Mouse (Mus musculus): Measurements from ENCODE around the gene Inpp4b. TPM values are rescaled to one million over a fixed set of nuclear protein-coding genes. Genes with fewer than 3 reads are reported as not detected.

The Inpp4b gene
- 5.5 and 6.8 TPM in 2 replicates for polyA plus RNA-seq (2015; fragmentation: Nextera tagmentation; extraction: Ambion mirVana)

GRCm38 (mm10) chr8:81342236-81342998 lies at the start of gene Inpp4b:
Inpp4b (plus strand) TSS chr8:81342556.
- Histone ChIP-seq H3K27me3 (ENCODE audit: control insufficient read depth, insufficient read depth, low read length) (no peaks in the 10 kb centered on the region), H3K9me3 (replicated peaks; ENCODE audit: control insufficient read depth, low read length) (no peaks in the 10 kb centered on the region), H3K9ac (ENCODE audit: low read length) (peak within 1 kb of the TSS; percentile 70), H3K36me3 (ENCODE audit: control insufficient read depth, insufficient read depth, low read length) (no peaks in the 10 kb centered on the region), H3K4me3 (replicated peaks; ENCODE audit: low read length) (peak within 1 kb of the TSS; percentile 63), H3K4me1 (ENCODE audit: control insufficient read depth, insufficient read depth, low read length) (peaks cover 6% of the 10 kb centered on the region; the same call in 1 of the 2 replicates), H3K27ac (ENCODE audit: low read length) (no peak within 1 kb of the TSS; the same call in 1 of the 2 replicates), H3K4me2 (ENCODE audit: low read depth, low read length) (peak within 1 kb of the TSS; percentile 98)
- WGBS: under 1% methylated on average over 45 of the region's 46 CpGs
- ATAC-seq (ENCODE audit: insufficient read depth, low FRiP score): peak; percentile 67

- Histone ChIP-seq H3K4me1 (ENCODE audit: control insufficient read depth, insufficient read depth, low read length) (no peaks in the 10 kb centered on the region), H3K4me2 (ENCODE audit: low read depth, low read length) (no peak overlapping the region), H3K27ac (ENCODE audit: low read length) (no peak overlapping the region), H3K36me3 (ENCODE audit: control insufficient read depth, insufficient read depth, low read length) (no peaks in the 10 kb centered on the region), H3K9me3 (replicated peaks; ENCODE audit: control insufficient read depth, low read length) (no peaks in the 10 kb centered on the region), H3K9ac (ENCODE audit: low read length) (no peak overlapping the region), H3K27me3 (ENCODE audit: control insufficient read depth, insufficient read depth, low read length) (no peaks in the 10 kb centered on the region), H3K4me3 (replicated peaks; ENCODE audit: low read length) (no peak overlapping the region)
- WGBS: 73% methylated on average over 2 of the region's 2 CpGs
- ATAC-seq (ENCODE audit: insufficient read depth, low FRiP score): no peak
These were observed 7.1 kb upstream of the Inpp4b start for GRCm38 (mm10) chr8:81335250-81335649.

GRCm38 (mm10) chr8:81341191-81341590 lies 1.2 kb upstream of the Inpp4b start:
- Histone ChIP-seq H3K27me3 (ENCODE audit: control insufficient read depth, insufficient read depth, low read length) (no peaks in the 10 kb centered on the region), H3K36me3 (ENCODE audit: control insufficient read depth, insufficient read depth, low read length) (no peaks in the 10 kb centered on the region), H3K9me3 (replicated peaks; ENCODE audit: control insufficient read depth, low read length) (no peaks in the 10 kb centered on the region), H3K27ac (ENCODE audit: low read length) (no peak overlapping the region), H3K4me3 (replicated peaks; ENCODE audit: low read length) (peak overlapping the region; percentile 63; the same call in 1 of the 2 replicates), H3K4me2 (ENCODE audit: low read depth, low read length) (peak overlapping the region; percentile 98), H3K4me1 (ENCODE audit: control insufficient read depth, insufficient read depth, low read length) (peaks cover 6% of the 10 kb centered on the region; the same call in 1 of the 2 replicates), H3K9ac (ENCODE audit: low read length) (no peak overlapping the region)
- 0 out of 2 replicates have a peak, but pooled peaks have one; percentile 6 for ATAC-seq (ENCODE audit: insufficient read depth, low FRiP score)
- 46% methylated on average over 5 of the region's 5 CpGs for WGBS

- peak overlapping the region; percentile 63 for H3K4me3 ChIP-seq (replicated peaks; ENCODE audit: low read length)
- H3K4me1 ChIP-seq (ENCODE audit: control insufficient read depth, insufficient read depth, low read length): peaks cover 6% of the 10 kb centered on the region; the same call in 1 of the 2 replicates
- peak overlapping the region; percentile 70 for H3K9ac ChIP-seq (ENCODE audit: low read length)
- ATAC-seq (ENCODE audit: insufficient read depth, low FRiP score): peak; percentile 78
- no peaks in the 10 kb centered on the region for H3K36me3 ChIP-seq (ENCODE audit: control insufficient read depth, insufficient read depth, low read length)
- WGBS: under 1% methylated on average over 21 of the region's 23 CpGs
- no peak overlapping the region; the same call in 1 of the 2 replicates for H3K27ac ChIP-seq (ENCODE audit: low read length)
- no peaks in the 10 kb centered on the region for H3K27me3 ChIP-seq (ENCODE audit: control insufficient read depth, insufficient read depth, low read length)
- H3K9me3 ChIP-seq (replicated peaks; ENCODE audit: control insufficient read depth, low read length): no peaks in the 10 kb centered on the region
- H3K4me2 ChIP-seq (ENCODE audit: low read depth, low read length): peak overlapping the region; percentile 98
These were observed 643 bp upstream of the Inpp4b start for GRCm38 (mm10) chr8:81341591-81342235.

GRCm38 (mm10) chr8:81342999-81343302 lies 595 bp downstream of the Inpp4b start:
- H3K27me3 ChIP-seq (ENCODE audit: control insufficient read depth, insufficient read depth, low read length): no peaks in the 10 kb centered on the region
- H3K9me3 ChIP-seq (replicated peaks; ENCODE audit: control insufficient read depth, low read length): no peaks in the 10 kb centered on the region
- peak overlapping the region; percentile 63 for H3K4me3 ChIP-seq (replicated peaks; ENCODE audit: low read length)
- H3K36me3 ChIP-seq (ENCODE audit: control insufficient read depth, insufficient read depth, low read length): no peaks in the 10 kb centered on the region
- H3K4me1 ChIP-seq (ENCODE audit: control insufficient read depth, insufficient read depth, low read length): peaks cover 6% of the 10 kb centered on the region; the same call in 1 of the 2 replicates
- WGBS: 27% methylated on average over 3 of the region's 3 CpGs
- no peak overlapping the region for H3K27ac ChIP-seq (ENCODE audit: low read length)
- peak overlapping the region; percentile 70; the same call in 1 of the 2 replicates for H3K9ac ChIP-seq (ENCODE audit: low read length)
- ATAC-seq (ENCODE audit: insufficient read depth, low FRiP score): no peak
- peak overlapping the region; percentile 98 for H3K4me2 ChIP-seq (ENCODE audit: low read depth, low read length)

- Histone ChIP-seq H3K4me1 (ENCODE audit: control insufficient read depth, insufficient read depth, low read length) (peaks cover 6% of the 10 kb centered on the region; the same call in 1 of the 2 replicates), H3K4me2 (ENCODE audit: low read depth, low read length) (no peak overlapping the region), H3K27ac (ENCODE audit: low read length) (no peak overlapping the region), H3K27me3 (ENCODE audit: control insufficient read depth, insufficient read depth, low read length) (no peaks in the 10 kb centered on the region), H3K9me3 (replicated peaks; ENCODE audit: control insufficient read depth, low read length) (no peaks in the 10 kb centered on the region), H3K9ac (ENCODE audit: low read length) (no peak overlapping the region), H3K4me3 (replicated peaks; ENCODE audit: low read length) (no peak overlapping the region), H3K36me3 (ENCODE audit: control insufficient read depth, insufficient read depth, low read length) (no peaks in the 10 kb centered on the region)
- WGBS: 73% methylated on average over 2 of the region's 2 CpGs
- ATAC-seq (ENCODE audit: insufficient read depth, low FRiP score): no peak
These were observed 2.9 kb downstream of the Inpp4b start for GRCm38 (mm10) chr8:81345170-81345697.

- Histone ChIP-seq H3K4me1 (ENCODE audit: control insufficient read depth, insufficient read depth, low read length) (no peaks in the 10 kb centered on the region), H3K36me3 (ENCODE audit: control insufficient read depth, insufficient read depth, low read length) (no peaks in the 10 kb centered on the region), H3K27ac (ENCODE audit: low read length) (no peak overlapping the region), H3K9me3 (replicated peaks; ENCODE audit: control insufficient read depth, low read length) (no peaks in the 10 kb centered on the region), H3K4me2 (ENCODE audit: low read depth, low read length) (no peak overlapping the region), H3K4me3 (replicated peaks; ENCODE audit: low read length) (no peak overlapping the region), H3K27me3 (ENCODE audit: control insufficient read depth, insufficient read depth, low read length) (no peaks in the 10 kb centered on the region), H3K9ac (ENCODE audit: low read length) (no peak overlapping the region)
- 80% methylated on average over 1 of the region's 1 CpGs for WGBS
- ATAC-seq (ENCODE audit: insufficient read depth, low FRiP score): no peak
These were observed 7.1 kb downstream of the Inpp4b start for GRCm38 (mm10) chr8:81349452-81349851.

GRCm38 (mm10) chr8:81353460-81353859 lies 11.1 kb downstream of the Inpp4b start:
- Histone ChIP-seq H3K36me3 (ENCODE audit: control insufficient read depth, insufficient read depth, low read length) (no peaks in the 10 kb centered on the region), H3K27ac (ENCODE audit: low read length) (no peak overlapping the region), H3K9me3 (replicated peaks; ENCODE audit: control insufficient read depth, low read length) (no peaks in the 10 kb centered on the region), H3K4me2 (ENCODE audit: low read depth, low read length) (no peak overlapping the region), H3K9ac (ENCODE audit: low read length) (no peak overlapping the region), H3K4me3 (replicated peaks; ENCODE audit: low read length) (no peak overlapping the region), H3K27me3 (ENCODE audit: control insufficient read depth, insufficient read depth, low read length) (no peaks in the 10 kb centered on the region), H3K4me1 (ENCODE audit: control insufficient read depth, insufficient read depth, low read length) (no peaks in the 10 kb centered on the region)
- 79% methylated on average over 5 of the region's 5 CpGs for WGBS
- no peak for ATAC-seq (ENCODE audit: insufficient read depth, low FRiP score)

GRCm38 (mm10) chr8:81358108-81358507 lies 15.8 kb downstream of the Inpp4b start:
- H3K9ac ChIP-seq (ENCODE audit: low read length): no peak overlapping the region
- H3K9me3 ChIP-seq (replicated peaks; ENCODE audit: control insufficient read depth, low read length): no peaks in the 10 kb centered on the region
- H3K36me3 ChIP-seq (ENCODE audit: control insufficient read depth, insufficient read depth, low read length): no peaks in the 10 kb centered on the region
- H3K4me3 ChIP-seq (replicated peaks; ENCODE audit: low read length): no peak overlapping the region
- no peak for ATAC-seq (ENCODE audit: insufficient read depth, low FRiP score)
- H3K27me3 ChIP-seq (ENCODE audit: control insufficient read depth, insufficient read depth, low read length): no peaks in the 10 kb centered on the region
- no peak overlapping the region for H3K4me2 ChIP-seq (ENCODE audit: low read depth, low read length)
- no peak overlapping the region for H3K27ac ChIP-seq (ENCODE audit: low read length)
- 54% methylated on average over 6 of the region's 6 CpGs for WGBS
- H3K4me1 ChIP-seq (ENCODE audit: control insufficient read depth, insufficient read depth, low read length): no peaks in the 10 kb centered on the region
